Mouse (Mus musculus): Measurements from ENCODE around the gene Atp5j. TPM values are rescaled to one million over a fixed set of nuclear protein-coding genes. Genes with fewer than 3 reads are reported as not detected.
A peak's percentile ranks its signal among the peaks of the same experiment; 100 is the strongest.

Atp5j gene
- 1,000 to 10,000 TPM; 1,016 to 1,122 TPM for total RNA-seq (2021)
- long read RNA-seq, experiment 1, transcript Atp5j-207 (2 exons, 514 nt) = minor isoform, 21 of 3,011 reads
- long read RNA-seq, experiment 1, transcript Atp5j-201 (5 exons, 809 nt) = major isoform, 151 of 3,011 reads
- long read RNA-seq, experiment 1, transcript Atp5j-208 (3 exons, 526 nt) = minor isoform, 31 of 3,011 reads
- long read RNA-seq, experiment 1, partial matches to known transcripts = 2,696 of 3,011 reads
- long read RNA-seq, experiment 1, other reads (novel, unspliced or antisense) = 104 of 3,011 reads
- long read RNA-seq, experiment 2, transcript Atp5j-202 (6 exons, 742 nt) = minor isoform, 11 of 3,243 reads
- long read RNA-seq, experiment 2, transcript Atp5j-201 (5 exons, 809 nt) = major isoform, 149 of 3,243 reads
- long read RNA-seq, experiment 2, transcript Atp5j-207 (2 exons, 514 nt) = minor isoform, 35 of 3,243 reads
- long read RNA-seq, experiment 2, transcript Atp5j-208 (3 exons, 526 nt) = minor isoform, 35 of 3,243 reads
- long read RNA-seq, experiment 2, partial matches to known transcripts = 2,628 of 3,243 reads
- long read RNA-seq, experiment 2, other reads (novel, unspliced or antisense) = 376 of 3,243 reads

DNA sequence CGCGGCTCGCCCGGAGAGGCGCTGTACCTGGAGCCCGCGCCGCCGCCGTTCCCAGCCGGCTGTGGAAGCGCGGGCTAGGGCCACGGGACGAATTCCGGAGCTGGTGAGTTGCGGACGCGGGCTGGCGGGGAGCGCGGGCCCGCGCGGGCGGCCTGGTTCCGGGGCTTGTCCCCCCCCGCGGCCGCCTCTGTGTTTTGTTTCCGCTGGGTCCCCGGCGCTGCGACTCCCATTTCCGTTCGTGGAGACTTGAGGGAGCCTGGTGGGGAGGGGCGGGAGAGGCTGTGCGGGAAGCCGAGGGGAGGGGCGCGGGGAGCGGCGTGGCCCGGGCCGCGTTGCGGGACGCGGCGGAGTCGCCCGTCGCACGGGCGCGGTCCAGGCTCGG is at the start of gene Atp5j:
Atp5j (minus strand) TSS at position 185 of the 382 bp plus-strand sequence.
- intact Hi-C loops (cut with DNase I) = loop anchor here (5.0 kb wide), 1 partner anchor 98 kb away; the partner anchor contains the start of gene Mrpl39

DNA sequence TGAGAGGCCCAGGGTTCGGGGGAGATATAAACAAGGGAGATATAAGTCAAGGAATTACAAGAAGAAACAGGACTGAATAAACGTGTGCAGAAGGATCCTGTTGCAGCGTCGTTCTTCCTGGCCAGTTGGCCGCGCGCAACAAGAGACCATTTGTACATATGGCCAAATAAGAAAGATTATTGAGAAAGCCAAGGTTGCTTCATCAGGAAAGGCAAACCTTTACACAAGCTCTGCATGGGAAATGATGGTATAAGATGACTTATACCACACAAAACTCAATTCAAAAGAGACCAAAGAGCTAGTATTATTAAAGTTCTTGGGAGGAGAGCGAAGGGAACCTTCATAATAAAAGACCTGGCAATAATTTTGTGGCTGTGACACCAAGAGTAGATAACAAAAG is 49.1 kb upstream of the Atp5j start:
- DNase-seq = no peak
- intact Hi-C loops (cut with DNase I) = no loop called here

More for the DNA sequence above, at the start of gene Atp5j:
- DNase-seq = peak; percentile 81 to 88

DNA sequence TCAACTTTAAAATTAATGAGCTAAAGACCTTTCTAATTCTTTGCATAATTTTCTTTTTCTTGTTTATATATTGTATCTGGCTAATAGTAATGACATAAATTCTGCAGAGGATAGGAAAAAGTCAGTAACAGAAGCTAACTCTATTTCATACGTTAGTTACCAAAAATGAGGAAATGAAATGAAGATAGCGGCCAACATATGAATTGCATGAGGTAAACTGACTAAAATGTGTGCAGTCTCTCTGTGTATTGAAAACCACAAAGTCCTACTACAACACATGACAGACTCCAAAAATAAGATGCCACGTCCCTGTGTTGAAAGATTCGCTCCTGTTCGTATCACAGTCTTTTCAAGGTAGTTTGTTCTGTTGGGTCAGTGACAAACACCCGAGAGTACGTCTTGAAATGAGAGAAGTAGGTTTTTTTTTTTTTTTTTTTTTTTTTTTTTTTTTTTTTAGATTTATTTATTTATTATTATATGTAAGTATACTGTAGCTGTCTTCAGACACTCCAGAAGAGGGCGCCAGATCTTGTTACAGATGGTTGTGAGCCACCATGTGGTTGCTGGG is 46.4 kb upstream of the Atp5j start:
- intact Hi-C loops (cut with DNase I) = no loop called here
- DNase-seq = no peak

DNA sequence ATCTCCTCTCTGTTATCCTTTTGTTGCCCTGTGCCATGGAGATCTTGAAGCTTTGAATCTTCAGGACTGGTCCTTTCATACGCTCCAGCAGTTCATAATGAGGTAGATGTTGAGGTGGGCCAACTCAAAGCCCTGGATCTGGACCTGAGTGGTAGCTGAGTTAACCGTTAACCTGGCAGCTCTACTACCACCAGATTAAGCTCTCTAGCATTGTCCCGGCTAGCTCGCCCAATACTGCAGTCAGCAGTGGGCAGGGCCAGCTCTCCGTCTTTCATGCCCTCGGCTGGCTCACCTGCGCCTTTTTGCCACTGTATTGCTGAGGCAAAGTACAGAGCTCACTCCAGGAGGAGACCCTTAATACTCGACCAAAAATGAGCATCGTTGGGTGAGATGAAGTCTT is 45.7 kb upstream of the Atp5j start:
- intact Hi-C loops (cut with DNase I) = no loop called here
- no peak for DNase-seq

DNA sequence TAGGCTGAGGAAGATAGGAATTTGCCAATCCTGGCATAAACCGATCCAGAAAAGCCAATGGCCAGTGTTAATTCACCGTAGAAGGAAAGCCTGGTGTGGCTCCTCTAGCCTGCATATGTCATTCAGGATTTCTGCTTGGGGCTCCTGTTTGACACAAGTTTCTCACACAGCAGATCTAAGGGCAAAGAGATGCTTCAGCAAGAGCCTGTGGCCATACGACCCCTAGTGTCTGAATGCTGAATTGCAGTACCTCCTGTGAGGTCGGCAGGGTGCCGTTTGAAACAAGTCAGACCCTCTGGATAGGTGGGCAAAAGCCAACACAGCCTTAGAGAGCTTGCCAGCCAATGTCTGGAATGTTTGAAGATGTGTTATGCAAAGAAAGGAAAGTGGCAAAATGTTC is 43.7 kb upstream of the Atp5j start:
- intact Hi-C loops (cut with DNase I) = loop anchor here (2.0 kb wide), 1 partner anchor 144 kb away; the partner anchor contains the start of gene Mrpl39
- peak; percentile 27 to 35 for DNase-seq

DNA sequence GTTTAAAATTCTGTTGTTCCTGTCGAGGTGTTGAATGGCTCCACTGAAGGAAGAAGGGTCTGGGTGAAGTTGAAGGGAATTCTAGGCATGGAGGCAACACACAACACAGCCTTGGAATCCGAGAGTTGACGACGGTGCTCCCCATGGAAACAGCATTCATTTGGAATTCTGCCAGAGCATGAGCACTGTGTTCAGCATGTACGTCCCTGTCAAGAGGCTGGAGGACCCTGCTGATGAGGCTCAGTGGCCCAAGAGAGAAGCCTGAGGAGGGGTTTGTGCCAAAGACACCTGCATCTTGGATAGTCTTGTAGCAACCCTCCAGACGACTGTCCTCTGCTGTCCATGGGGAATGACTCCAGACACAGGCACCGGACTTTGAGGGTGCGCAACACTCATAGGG is 40.7 kb upstream of the Atp5j start:
- DNase-seq = no peak
- intact Hi-C loops (cut with DNase I) = no loop called here

DNA sequence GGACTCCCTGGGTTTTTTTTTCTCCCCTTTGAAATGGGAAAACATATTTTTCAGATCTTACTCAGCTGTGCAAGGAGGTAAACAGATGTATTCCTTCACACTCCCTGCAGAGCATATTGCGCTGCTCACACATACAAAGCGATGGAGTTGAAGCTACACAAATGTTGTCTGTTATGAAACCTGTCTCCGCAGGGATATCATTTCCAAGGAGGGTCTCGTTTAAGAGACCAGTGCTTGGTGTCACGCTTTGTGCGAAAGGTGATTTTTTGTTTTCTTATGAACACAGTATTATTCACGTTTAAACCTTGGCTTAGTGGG is 40.3 kb upstream of the Atp5j start:
- intact Hi-C loops (cut with DNase I) = no loop called here
- no peak for DNase-seq

DNA sequence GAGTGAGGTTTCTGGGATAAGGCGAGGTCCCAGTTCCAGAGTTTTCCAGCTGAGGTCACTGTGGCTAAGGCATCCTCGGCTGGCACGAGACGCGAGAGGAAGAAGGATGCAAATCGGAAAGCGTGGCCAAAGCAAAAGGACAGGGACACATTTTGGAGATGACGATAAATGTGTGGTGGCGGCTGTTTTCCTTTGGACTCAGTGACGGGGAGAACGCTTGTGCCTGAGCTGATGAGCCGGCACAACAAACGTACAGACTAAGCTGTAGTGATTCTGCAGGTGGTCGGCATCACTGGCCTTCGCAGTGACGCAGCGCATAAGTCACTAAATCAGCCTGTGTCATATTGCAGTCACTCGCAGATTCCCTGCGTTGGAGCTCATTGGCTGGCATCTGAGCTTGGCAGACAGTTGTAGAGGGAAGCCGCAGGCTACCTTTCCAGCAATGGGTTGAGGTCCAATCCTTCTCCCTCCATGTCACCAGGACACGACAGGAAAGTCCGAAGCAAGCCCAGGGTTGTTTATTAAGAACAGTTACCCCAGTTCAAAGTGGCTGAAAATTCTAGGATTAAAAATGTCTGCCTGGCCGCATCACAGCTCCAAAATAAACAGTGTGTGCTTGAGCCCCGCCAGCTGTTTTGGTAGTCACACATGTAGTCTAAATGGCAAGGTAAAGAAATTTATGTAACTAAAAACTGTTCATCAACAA is 39.7 kb upstream of the Atp5j start:
- DNase-seq = no peak
- intact Hi-C loops (cut with DNase I) = no loop called here

DNA sequence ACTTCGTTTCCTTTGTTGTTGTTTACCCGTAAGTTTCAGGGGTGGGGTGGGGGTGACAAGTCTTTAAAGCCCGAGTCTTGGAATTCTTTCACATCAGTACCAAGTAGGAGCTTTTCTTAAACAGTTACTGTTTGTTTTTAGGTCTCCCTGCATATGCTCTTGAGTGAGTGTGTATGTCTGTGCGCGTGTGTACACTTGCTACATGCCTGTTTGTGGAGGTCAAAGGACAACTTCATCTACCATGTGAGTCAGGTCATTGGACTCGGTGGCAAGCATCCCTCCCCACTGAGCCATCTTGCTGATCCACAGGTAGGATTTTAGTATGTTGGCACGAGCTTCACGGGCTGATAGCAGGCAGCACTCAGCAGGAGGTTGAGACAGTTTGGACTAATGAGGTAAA is 38.4 kb upstream of the Atp5j start:
- no peak for DNase-seq
- intact Hi-C loops (cut with DNase I) = no loop called here

DNA sequence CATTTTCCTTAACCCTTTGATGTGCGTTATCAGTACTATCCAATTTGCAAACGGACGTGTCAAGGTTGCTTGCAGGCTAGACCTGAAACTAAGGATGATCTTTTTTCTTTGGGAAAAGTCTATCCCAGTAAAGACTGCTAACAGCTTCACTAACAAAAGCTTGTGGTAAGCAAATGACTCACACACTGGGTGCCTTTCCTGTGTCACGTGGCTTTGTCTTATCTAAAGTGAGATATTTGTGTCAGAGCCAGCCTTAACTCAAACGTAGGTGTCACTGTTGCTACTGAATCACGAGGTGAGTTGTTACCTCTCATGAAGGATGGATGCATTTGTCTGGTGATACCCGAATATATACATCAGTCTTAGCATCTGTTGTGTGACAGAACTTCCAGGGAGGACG is 29.2 kb upstream of the Atp5j start:
- intact Hi-C loops (cut with DNase I) = no loop called here
- DNase-seq = no peak

DNA sequence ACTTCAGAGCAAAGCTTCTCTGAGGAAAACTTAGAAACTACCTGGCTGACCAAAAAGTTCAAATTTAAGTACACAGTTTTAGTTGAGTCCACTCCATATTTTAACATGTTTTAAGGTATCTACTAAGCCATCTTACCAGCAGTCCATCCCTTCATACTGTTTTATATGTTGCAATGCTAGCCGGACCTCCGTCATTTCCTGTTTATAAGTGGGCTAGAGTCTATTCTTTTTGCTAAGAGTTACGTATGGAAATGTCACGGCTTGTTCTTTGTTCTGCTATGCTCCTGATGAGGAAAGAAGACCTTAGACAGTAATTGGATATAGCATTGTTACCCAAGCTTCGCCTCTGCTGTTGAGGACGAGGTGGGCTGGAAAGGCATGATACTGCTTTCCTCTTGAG is 18.1 kb upstream of the Atp5j start:
- no peak for DNase-seq
- intact Hi-C loops (cut with DNase I) = loop anchor here (5.0 kb wide), 1 partner anchor 1796 kb away; no protein-coding TSS in a partner anchor

DNA sequence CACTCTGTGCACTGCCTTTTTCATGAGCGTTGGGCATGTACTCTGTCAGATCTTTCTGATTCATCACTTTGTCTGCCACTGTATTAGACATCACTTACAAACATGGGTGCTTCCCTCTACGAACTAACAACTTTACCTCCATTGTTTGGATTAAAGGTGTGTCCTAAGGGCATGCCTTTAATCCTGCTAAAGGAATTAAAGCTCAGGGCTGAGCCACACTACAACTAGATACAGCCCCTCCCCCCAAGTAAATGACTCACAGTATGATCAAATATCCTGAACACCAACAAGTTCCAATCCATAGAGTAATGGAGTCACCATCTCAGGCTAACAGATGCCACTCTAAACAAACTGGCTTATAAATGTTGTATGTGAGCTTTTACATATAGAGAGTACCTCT is 3.2 kb upstream of the Atp5j start:
- DNase-seq = no peak
- intact Hi-C loops (cut with DNase I) = loop anchor here (5.0 kb wide), 1 partner anchor 101 kb away; the partner anchor contains the start of gene Mrpl39

DNA sequence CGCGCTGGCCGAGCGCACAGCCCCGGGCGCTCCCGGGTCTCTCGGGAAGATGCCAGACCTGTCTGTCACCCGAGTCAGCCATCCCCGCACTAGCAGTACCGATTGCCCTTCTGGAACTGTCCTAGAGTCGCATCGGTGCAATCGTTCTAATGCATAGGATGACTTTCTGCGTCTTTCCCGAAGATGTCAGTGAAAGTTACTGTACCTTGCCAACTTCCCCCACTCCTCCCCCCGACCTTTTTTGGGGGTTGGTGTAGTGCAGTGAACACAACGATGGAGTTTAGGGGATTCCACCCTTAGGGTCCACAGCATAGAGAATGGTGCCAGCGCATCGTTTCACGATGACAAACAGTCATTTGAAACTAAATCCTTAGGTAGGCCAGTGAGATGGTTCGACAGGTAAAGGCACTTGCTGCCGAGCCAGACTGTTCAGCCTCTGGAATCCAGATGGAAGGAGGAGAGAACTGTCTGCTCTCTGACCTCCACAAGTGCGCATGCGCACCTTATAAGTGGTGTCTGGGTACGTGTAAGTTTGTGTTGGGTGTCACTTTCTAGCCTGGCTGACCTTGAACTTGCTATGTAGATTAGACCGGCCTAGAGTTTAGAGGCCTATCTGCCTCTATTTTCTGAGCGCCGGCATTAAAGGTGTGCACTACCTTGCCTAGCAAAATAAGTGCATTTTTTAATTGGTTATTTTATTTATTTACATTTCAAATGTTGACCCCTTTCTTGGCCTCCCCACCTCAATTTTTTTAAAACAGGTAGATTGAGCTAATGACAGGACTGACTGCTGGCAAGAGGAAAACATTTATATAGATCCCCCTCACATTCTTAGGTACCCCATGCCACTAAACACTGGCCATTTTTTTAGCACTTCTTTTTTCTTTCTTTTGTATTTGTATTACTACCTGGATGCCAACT is 658 bp upstream of the Atp5j start:
- DNase-seq = peak in 1 of 2 experiments; percentile 26
- intact Hi-C loops (cut with DNase I) = loop anchor here (5.0 kb wide), 1 partner anchor 99 kb away; the partner anchor contains the start of gene Mrpl39

DNA sequence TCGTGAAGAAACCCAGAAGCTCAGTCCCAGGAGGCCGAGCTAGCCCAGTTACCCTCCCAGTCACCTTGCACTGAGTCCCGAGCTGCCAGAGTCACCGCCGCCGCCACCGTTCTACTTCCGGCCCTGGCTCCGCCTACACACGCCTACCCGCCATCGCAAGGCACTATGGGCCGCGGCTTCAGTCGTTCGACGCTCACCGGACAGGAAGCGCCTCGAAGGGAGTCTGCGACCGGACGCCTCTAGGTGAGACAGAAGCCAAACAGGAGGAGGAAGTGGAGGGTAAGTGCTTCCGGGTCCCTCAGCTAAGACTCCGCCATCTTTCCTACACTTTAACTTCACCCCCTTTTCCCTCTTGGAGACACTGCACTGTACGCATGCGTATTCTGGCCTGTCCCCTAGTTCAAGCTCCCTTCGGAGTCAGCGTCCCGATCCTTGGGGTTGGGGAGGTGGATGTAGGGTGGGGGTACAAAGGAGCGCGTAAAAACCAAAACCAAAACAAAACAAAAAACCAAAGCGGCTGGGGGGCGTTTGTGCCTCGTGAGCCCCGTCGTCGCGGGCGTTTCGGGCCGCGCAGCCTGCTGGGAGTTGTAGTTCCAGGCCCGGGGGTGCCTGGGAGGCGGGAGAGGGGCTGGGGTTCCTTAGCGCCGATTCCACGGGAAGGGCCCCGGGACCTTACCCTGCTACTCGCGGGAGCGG is 532 bp downstream of the Atp5j start, which contains the start of gene Gabpa:
Gabpa (plus strand) TSS at position 181 of the 696 bp plus-strand sequence.
- peak; percentile 84 to 88 for DNase-seq
- intact Hi-C loops (cut with DNase I) = loop anchor here (5.0 kb wide), 2 partner anchors 58 to 98 kb away; partner anchors contain the start of gene Mrpl39

DNA sequence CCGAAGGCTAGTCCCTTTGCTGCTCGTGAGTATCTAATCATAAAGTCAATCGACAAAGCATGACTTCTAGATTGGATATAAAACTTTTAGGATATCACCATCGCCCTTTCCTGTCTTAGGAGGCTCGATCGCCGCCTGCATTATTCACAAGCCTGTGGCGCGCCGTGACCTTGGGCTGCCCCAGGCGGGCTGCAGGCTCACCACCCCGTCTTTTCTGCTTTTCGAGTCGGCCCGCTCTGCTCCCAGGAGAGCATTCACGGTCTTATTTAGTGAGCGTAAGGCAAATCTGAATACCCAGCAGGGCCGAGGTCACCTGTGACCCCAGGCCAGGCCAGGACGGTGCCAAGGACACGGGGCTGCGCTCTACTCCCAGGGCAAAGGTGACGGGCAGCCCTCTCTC is 1.1 kb downstream of the Atp5j start:
- intact Hi-C loops (cut with DNase I) = loop anchor here (5.0 kb wide), 1 partner anchor 57 kb away; no protein-coding TSS in a partner anchor
- DNase-seq = peak in 1 of 2 experiments; percentile 9

DNA sequence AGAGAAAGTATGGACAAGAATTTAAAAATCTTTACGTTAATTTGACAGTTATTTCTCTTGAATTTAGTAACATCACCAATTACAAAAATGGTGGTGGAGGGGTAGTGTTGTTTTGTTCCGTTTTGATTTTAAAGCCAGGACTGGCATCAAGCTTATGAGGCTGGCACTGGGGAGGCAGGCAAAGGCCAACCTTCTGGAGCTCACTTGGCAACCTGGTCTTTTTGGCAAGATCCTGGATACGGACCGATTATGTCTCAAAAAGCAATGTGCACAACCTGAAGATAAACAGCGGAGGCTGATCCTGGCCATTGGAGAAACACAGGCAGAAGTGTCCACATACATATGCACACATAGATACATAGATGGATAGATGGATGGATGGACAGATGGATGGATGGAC is 2.7 kb downstream of the Atp5j start:
- peak in 1 of 2 experiments; percentile 20 for DNase-seq
- intact Hi-C loops (cut with DNase I) = loop anchor here (5.0 kb wide), 1 partner anchor 55 kb away; no protein-coding TSS in a partner anchor

DNA sequence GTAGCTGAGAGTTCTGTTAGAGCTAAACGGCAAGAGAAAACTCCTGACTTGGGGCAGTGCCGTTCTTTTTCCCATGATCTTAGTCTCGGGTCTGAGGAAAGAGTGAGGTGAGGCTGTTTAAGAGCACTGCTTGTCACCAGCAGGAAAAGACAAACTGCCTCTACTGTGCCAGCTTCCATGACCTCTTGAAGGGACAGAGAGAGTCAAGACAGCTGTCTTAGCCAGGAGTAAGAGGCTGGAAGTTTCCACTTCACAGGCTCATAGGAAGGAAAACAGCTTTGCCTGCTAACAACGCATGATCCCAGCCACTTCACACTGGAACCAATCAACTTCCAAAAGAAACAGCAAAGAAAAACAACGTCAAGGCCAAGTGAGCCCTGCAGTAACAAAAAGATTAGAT is 3.7 kb downstream of the Atp5j start:
- no peak for DNase-seq
- intact Hi-C loops (cut with DNase I) = loop anchor here (5.0 kb wide), 1 partner anchor 54 kb away; no protein-coding TSS in a partner anchor

DNA sequence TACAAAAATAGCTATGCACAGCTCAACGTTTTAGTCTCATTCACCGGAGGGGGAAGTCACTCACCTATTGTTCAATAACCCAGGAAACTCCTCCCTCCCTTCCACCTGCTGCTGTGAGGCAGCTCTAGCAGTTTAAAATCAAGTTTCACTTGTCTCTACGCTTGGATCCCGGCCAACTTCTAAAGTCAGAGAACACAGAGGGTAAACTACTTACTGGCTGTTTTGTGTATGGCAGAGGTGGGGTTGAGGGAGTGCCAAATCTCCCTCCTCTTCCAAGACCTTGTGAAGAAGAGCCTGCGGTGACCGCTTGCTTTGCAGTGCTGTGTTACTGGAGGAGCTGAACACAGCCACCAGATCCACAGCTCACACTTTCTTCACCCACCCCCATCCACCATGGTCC is 10.4 kb downstream of the Atp5j start:
- intact Hi-C loops (cut with DNase I) = no loop called here
- peak in 1 of 2 experiments; percentile 45 for DNase-seq

DNA sequence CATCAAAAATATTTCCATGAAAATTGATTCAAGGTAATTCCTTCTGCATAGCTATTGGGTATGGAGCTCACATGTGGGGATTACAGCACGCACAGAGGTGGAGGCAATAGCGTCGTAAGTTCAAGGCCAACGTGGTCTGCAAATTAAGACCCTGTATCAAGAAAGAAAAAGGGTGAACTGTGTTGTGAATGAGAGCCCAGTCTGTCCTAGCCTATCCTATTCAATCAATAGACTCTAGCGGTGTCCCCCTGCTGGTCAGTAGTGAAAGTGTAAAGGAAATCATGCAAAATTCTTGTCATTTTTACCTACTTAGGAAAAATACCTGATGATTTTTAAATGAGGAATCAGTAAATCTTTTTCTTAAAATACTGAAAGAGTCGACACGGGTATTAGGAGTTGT is 18.0 kb downstream of the Atp5j start:
- DNase-seq = no peak
- intact Hi-C loops (cut with DNase I) = loop anchor here (5.0 kb wide), 1 partner anchor 80 kb away; the partner anchor contains the start of gene Mrpl39
